Mouse (Mus musculus): Measurements from ENCODE around the gene Serpinb9d.
"Not testable (repeated sequence)": the region's sequence is repeated elsewhere in the genome, so short reads cannot be mapped to it uniquely, and the experiment has no call there.

The Serpinb9d gene

GRCm38 (mm10) chr13:33192659-33193058 lies at the start of gene Serpinb9d:
TSS of gene Serpinb9d (plus strand) at chr13:33192959.
- no peak for DNase-seq (ENCODE audit: low spot score in 2 of 2)

GRCm38 (mm10) chr13:33159642-33160041 lies 33.1 kb upstream of the Serpinb9d start, which contains the start of gene Serpinb9c:
TSS of gene Serpinb9c (minus strand) at chr13:33159742.
- DNase-seq (ENCODE audit: low spot score in 2 of 2), result no peak

- not testable (repeated sequence) for DNase-seq (ENCODE audit: low spot score in 2 of 2)
These were observed 2.3 kb upstream of the Serpinb9d start for GRCm38 (mm10) chr13:33190486-33190885.

GRCm38 (mm10) chr13:33199740-33200139 lies 7.0 kb downstream of the Serpinb9d start:
- DNase-seq (ENCODE audit: low spot score in 2 of 2), result no peak

- DNase-seq (ENCODE audit: low spot score in 2 of 2), result not testable (repeated sequence)
These were observed 56.6 kb downstream of the Serpinb9d start, which contains the start of gene Serpinb9e for GRCm38 (mm10) chr13:33249312-33249711. TSS of gene Serpinb9e (plus strand) at chr13:33249612.

All from thymus, postnatal 10 days (tissue).